Mouse (Mus musculus): ENCODE data around the gene Grxcr1. TPM values are rescaled to one million over a fixed set of nuclear protein-coding genes. Genes with fewer than 3 reads are reported as not detected.

Gene Grxcr1
- polyA plus RNA-seq, 1 experiment from 2014 or later: not detected

GRCm38 (mm10) chr5:68162503-68162902 lies 130.9 kb downstream of the Grxcr1 start:
- ATAC-seq (ENCODE audit: low FRiP score): no peak
- WGBS: 76% methylated on average over 2 of the region's 2 CpGs

DNA sequence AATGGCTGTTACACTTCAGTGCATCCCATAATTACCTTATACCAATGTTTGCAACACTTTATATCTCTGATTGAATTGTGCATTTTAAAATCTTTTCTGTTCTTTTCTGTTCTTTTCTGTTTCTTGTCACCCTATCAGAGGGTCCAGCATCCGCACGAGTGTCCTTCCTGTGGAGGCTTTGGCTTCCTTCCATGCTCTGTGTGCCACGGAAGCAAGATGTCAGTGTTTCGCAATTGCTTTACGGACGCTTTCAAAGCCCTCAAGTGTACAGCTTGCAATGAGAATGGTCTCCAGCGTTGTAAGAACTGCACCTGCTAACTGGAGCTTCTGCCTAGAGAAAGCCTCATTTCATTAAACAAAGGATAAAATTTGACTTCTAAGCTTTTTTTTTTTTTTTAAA lies 134.3 kb downstream of the Grxcr1 start:
- H3K4me3 ChIP-seq (replicated peaks): no peak overlapping the region
- no peak for ATAC-seq (ENCODE audit: low FRiP score)
- no peak overlapping the region for H3K9ac ChIP-seq (replicated peaks)
- no peaks in the 10 kb centered on the region for H3K36me3 ChIP-seq
- H3K4me1 ChIP-seq: no peaks in the 10 kb centered on the region
- H3K4me2 ChIP-seq: no peak overlapping the region
- H3K27ac ChIP-seq (replicated peaks): no peak overlapping the region
- H3K9me3 ChIP-seq (replicated peaks): no peaks in the 10 kb centered on the region
- H3K27me3 ChIP-seq (replicated peaks): no peaks in the 10 kb centered on the region
- WGBS: 74% methylated on average over 7 of the region's 7 CpGs

More at GRCm38 (mm10) chr5:68162503-68162902, 130.9 kb downstream of the Grxcr1 start:
- no peaks in the 10 kb centered on the region for H3K9me3 ChIP-seq (replicated peaks)
- no peak overlapping the region for H3K27ac ChIP-seq (replicated peaks)
- no peak overlapping the region for H3K4me2 ChIP-seq
- no peak overlapping the region for H3K9ac ChIP-seq (replicated peaks)
- H3K4me1 ChIP-seq: no peaks in the 10 kb centered on the region
- no peaks in the 10 kb centered on the region for H3K27me3 ChIP-seq (replicated peaks)
- no peak overlapping the region for H3K4me3 ChIP-seq (replicated peaks)
- H3K36me3 ChIP-seq: no peaks in the 10 kb centered on the region

Other genes with a start within 250 kb of the Grxcr1 start
- gene Atp8a1, start 184.4 kb upstream of the Grxcr1 start, polyA plus RNA-seq (2015; fragmentation: Nextera tagmentation; extraction: Ambion mirVana): 50.7 and 56.5 TPM in 2 replicates
- not detected in 2 replicates for gene Gm5108, start 90.2 kb upstream of the Grxcr1 start, polyA plus RNA-seq (2015; fragmentation: Nextera tagmentation; extraction: Ambion mirVana)
- gene Gm21905, start 85.4 kb upstream of the Grxcr1 start, polyA plus RNA-seq (2015; fragmentation: Nextera tagmentation; extraction: Ambion mirVana): not detected in 2 replicates